Mouse (Mus musculus) cerebral cortex, adult 2 months (tissue): ENCODE measurements around the gene Ssr1.

Source experiments
- WGBS: fragments of 180-500 bp; shearing (Covaris S2); methylation state at CpG from one replicate; pipeline ENCODE4 v1.1.7; 2018; 5-methylcytosine and 5-hydroxymethylcytosine counted together

Ssr1 gene

DNA sequence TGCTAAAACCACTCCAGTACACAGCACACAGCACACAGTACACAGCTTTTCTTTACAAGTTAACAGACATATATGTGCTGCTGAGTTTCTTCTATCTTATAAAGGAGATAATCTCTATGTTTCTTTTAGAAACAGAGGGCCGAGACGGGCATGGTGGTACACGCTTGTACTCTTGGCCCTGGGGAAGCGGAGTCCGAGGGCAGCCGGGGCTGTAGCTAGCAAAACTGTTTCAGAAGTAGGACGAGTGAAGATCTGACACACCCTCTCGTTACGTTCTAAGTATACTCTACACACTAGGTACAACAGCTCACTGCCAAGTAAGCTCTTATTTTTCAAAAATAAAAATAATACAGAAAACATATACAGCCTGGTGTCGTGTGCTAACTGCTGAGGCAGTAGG lies 13.7 kb downstream of the Ssr1 start:
- 89% methylated on average over 10 of the region's 10 CpGs for WGBS

DNA sequence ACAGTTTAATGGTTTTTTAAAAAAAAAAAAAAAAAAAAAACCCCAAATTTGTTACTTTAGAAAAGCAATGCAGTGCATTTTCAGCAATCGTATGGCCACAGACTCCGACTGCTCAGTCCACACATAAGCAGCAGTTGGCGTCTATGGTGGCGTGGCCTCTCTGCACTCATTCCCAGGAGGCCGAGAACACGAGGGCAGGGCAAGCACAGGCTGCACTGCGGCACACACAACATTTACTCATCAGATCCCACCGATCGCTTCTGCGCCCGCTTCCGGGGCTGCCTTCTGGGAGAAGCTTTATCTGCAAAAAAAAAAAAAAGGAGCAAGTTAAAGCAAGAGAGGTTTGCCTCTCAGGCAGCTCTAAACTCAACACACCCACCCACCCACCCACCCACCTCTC lies 14.5 kb downstream of the Ssr1 start:
- 91% methylated on average over 12 of the region's 12 CpGs for WGBS

- 85% methylated on average over 5 of the region's 5 CpGs for WGBS
Observed at GRCm38 (mm10) chr13:37974731-37975130, 19.3 kb downstream of the Ssr1 start.

GRCm38 (mm10) chr13:37974036-37974435 lies 20.0 kb downstream of the Ssr1 start:
- 70% methylated on average over 6 of the region's 6 CpGs for WGBS

GRCm38 (mm10) chr13:37970887-37971530 lies 23.0 kb downstream of the Ssr1 start:
- 85% methylated on average over 11 of the region's 11 CpGs for WGBS

GRCm38 (mm10) chr13:37969988-37970387 lies 24.0 kb downstream of the Ssr1 start:
- 45% methylated on average over 8 of the region's 8 CpGs for WGBS

- 8% methylated on average over 14 of the region's 14 CpGs for WGBS
Observed at GRCm38 (mm10) chr13:37969337-37969736, 24.7 kb downstream of the Ssr1 start.

GRCm38 (mm10) chr13:37967565-37967964 lies 26.5 kb downstream of the Ssr1 start:
- 69% methylated on average over 10 of the region's 10 CpGs for WGBS

DNA sequence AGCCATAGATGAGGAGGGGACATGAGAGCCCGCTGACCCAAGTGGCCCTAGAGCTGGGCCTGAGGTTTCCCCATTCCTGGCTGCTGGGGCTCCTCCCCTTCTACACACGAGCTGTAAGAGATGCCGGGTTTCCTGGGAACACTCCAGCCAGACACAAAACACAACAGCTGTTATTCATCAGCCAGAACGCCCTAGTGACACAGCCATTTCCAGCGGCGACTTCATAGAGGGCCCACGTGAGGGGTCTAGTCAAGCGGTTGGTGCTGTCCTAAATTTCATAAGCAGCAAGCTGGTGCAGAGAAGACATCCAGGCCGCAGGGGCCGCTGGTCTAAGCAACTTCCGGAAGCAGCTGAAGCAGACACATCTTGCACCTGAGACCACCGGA lies 27.0 kb downstream of the Ssr1 start:
- 57% methylated on average over 12 of the region's 12 CpGs for WGBS

DNA sequence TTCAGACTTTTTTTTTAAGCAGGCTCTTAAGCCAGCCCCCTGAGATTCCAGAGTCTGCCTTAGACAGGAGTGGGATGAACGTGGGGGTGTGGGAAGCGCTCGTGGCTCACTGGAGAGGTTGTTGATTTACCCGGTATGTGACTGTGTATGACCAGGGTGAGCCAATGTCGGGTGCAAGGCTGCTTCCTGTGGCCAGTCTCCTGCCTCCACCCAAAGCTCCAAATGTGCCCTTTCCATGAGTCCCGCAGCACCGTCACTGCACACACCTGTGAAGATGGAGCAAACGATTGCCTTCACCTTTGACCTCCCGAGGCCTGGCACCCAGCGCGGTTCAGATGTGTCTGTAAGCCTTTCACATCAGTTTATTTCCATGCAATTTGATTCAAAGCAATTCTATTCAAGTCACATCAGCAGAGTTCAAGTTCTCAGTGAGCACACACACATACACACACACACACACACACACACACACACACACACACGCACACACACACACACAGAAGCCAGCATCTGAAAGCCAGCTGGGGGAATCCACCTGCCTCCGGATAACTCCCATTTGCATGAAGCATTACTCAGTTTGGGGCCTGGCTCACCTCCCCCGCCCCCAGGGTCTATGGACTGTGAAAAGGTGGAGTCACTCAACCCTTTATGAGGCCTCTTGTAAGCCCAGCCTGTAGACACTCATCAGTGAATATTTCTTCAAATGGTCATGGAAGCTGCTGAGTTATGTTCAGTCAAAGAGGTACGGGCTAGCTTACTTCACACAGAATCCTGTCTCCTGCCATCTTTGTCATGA lies 27.6 kb downstream of the Ssr1 start:
- WGBS = 78% methylated on average over 15 of the region's 15 CpGs

DNA sequence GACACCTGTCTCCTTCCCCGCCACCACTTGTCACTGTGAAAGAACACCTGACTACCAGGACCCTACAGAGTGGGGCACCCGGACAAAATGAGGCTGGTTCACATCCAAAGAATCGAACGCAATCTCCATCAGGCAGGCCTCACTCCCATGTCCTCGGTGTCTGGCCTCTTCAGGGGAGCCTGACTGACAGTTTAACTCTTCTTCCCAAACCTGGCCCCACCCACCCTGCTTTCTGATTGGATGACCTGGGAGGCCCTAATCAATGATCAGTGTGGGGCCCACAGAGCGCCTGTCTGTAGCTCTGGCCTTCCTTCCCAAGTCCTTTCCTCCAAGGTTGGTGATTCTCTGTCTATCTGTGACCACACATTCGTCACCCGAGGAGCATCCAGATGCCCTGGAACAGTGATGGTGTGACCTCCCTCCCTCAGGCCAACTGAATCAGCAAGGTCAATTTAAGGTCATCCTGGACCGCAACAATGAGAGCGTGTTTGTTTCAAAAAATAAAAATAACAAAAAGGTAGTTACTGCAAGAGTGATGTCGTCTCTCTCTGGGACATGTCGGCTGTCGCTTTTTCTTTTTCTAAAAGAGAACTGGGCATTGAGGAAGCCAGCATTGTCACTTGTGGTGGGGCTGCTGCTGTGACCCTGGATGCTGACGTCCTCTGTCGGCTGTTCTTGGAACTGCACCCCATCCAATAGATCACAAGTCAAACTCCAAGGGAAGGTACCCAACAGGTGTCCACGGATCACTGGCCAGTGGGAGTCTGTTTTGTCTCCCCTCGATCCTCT lies 28.7 kb downstream of the Ssr1 start:
- WGBS = 65% methylated on average over 17 of the region's 17 CpGs

DNA sequence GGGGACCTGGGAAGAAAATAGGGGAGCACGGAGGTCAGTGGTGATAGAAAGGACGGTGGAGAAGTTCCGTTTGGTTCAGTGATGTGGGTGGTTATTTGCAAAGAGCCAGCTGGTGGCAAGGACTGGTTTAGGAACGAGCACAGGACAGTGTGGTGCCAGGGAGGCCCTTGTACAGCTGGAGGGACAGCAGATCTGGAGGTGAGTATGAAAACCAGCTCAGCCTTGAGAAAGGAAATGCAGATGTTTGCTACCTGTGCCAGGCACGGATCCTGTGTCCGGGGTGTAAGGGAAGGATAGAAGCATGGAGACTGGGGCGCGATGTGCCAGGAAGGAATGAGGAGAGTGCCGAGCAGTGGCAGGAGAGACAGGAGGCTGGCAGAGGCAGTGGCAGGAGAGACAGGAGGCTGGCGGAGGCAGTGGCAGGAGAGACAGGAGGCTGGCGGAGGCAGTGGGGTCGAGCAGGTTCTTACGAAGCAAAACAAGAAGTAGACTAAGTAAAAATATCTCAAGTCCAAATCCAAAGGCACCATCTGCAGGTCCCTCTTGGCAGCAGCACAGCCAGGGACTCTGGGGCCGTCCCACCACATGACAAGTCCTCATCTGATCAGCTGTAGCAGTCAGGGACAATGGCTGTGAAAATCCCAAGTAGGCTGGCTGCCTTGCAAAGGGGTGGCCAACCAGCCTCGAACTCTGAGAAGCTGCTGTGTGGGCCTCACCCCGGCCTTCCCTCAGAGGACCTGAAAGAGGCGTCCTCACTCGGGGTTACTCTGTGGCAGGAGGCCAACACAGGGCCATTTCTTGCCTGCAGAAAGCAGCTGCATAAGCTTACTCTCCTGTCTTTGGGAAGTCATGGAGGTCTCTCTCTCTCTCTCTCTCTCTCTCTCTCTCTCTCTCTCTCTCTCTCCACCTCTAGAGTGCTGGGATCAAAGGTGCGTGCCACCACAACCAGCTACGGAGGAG lies 29.6 kb downstream of the Ssr1 start:
- 30% methylated on average over 20 of the region's 20 CpGs for WGBS

DNA sequence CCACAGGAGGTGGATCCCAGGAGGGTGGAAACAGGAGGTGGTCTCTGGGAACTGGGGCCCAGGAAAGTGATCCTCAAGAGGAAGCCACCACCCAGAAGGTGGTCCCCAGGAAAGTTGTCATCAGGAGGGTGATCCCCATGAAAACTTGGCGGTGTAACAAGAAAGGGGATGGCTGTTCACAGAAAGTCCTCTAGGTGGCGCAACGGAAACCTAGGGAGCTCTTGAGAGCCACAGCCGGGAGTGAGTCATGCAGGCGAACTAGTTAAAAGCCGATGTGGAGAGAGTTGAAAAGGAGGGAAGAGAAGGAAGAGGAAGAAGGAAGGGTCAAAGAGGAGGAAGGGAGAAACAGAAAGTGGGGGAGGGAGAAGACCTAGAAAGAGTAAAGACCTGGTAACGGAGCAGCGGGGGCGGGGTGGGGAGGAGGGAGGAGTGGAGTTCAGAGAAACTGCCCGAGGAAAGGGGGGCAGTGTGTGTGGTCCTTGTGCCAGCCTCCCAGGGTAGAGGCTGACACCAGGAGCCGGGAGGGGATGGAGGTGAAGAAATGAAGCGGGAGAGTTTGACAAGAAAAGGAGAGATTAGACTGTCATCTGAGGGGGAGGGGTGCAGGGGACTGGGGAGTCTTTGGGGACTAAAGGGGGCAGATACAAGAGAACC lies 30.5 kb downstream of the Ssr1 start:
- 5% methylated on average over 12 of the region's 12 CpGs for WGBS

DNA sequence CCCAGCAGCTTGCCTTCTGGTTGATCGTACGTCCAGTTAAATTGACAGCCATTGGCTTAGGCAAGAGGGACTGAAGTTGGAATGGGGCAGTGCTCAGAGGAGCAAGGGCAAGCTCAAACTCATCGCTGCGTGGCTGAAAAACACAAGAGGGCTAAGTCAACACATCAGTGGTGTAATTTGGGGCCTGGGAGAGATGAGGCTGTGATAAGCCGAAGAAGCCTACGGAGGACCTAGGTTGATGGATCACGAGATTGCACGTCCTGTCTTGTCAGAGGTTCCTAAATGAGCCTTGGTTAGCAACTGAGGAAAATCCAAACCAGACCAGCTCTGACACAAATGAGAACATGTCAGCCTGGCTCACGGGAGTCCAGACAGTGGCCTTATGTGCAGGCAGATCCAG lies 31.5 kb downstream of the Ssr1 start:
- 94% methylated on average over 9 of the region's 9 CpGs for WGBS

GRCm38 (mm10) chr13:37959936-37960335 lies 34.1 kb downstream of the Ssr1 start:
- WGBS = 92% methylated on average over 7 of the region's 7 CpGs

DNA sequence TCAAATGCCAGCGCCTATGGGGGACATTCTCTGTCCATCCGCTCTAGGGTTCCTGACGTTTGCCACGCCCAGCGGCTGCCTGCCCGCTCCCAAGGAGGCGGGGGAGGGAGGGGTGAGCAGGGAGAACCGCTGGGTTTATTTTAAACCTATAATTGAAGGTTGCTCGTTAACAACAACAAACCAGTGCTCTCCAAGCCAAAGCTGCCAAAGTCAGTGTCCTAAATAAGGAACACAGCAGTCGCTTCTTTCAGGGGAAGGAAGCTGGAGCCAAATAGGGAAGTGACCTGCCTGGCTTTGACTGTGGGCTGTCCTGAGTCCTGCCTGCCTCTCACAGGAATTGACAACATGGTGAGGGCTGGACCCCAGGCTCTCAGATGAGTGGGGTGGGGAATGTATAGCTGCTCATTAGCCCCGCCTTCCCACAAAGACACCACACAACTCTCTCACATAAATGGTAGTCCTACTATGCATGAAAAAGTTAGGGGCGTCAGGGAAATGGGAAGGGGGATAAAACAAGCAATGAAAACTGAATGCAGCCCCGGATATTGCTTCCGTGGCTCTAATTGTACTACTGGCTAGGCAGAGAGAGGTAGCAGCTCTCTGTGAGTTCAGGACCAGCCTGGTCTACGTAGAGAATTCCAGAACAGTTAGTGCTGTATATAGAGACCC lies 34.6 kb downstream of the Ssr1 start:
- WGBS = 62% methylated on average over 15 of the region's 15 CpGs

GRCm38 (mm10) chr13:37958498-37959238 lies 35.3 kb downstream of the Ssr1 start:
- WGBS = 84% methylated on average over 18 of the region's 18 CpGs

DNA sequence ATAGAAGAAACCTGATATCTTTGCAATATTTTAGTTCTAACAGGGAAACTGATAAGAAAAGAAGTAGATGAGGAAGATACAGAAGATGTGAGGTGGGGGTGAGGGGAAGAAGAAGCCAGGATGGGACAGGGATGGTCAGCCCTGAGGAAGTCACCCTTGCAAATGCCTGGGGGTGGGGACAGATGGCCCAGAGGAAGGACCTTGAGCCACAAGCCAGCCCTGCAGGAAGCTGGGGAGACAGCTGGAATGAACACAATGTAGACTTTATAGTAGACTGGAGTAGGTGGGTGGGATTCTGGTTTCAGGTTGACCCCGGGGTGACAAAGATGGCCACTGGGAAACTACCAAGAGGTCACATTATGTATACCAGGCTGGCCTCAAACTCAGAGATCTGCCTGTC lies 39.7 kb downstream of the Ssr1 start:
- WGBS = 67% methylated on average over 1 of the region's 1 CpGs

- WGBS = 92% methylated on average over 6 of the region's 6 CpGs
Observed at GRCm38 (mm10) chr13:37952981-37953380, 41.0 kb downstream of the Ssr1 start.

DNA sequence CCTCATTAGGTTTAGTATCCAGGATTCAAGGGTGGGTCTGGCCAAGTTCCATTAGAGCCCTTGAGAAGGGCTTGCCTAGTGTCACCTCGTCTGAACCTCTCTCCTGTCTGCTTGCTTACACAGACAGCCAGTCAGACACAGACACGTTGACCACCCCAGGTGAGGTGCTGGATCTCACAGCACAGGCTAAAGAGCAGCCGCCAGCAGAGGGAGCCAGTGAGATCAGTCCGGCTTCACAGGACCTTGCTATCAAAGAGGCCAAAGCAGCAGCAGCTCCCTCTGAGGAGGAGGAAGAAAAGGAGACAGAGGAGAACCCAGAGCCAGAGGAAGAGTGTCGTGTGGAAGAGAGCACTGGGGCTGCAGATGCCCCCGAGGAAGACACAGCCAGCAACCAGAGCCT lies 47.3 kb downstream of the Ssr1 start:
- 24% methylated on average over 6 of the region's 6 CpGs for WGBS
